Mouse (Mus musculus) lung, postnatal 0 days (tissue): ENCODE measurements at regions not wholly inside any gene's neighbourhood (a gene's known extent, or its start where the extent isn't known, plus 50 kb on each side); places are given as distances from the start of the nearest gene placed in this dataset.

Source experiments
- CTCF ChIP-seq: IDR thresholded peaks from 2 replicates; pipeline ENCODE4 v1.5.1; 2016; ENCODE audit warnings: antibody characterized with exemption, mild to moderate bottlenecking
- EP300 ChIP-seq: IDR thresholded peaks from 2 replicates; pipeline ENCODE4 v1.6.1; 2016; ENCODE audit warnings: antibody characterized with exemption, mild to moderate bottlenecking, control low read depth

DNA sequence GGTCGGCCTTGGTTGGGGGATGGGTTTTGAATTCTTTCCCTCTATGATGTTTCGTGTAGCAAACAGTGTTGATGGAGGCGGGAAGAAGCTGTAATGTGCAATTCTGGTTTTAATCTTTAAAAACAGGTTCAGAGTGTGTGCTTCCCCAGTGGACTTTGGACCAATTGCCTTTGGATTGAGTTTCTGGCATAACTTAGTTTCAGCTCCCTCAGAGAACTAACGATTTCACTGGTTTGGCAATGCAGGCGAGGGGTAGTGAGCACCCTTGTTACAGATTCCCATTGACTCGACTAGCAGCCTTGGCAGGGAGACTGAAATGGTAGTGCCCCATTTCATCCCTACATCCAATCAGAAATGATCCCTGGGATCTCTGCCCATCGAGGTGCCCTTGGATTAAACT is 193.9 kb upstream of the Tmem72 start:
- TF ChIP-seq EP300: no peak
- no peak for TF ChIP-seq CTCF
